Mouse (Mus musculus) ovary, adult 18-20 months (tissue): Measurements from ENCODE around the gene Usp7.

Experiments
- DNase-seq: peaks from one replicate; pipeline ENCODE4 v3.0.0; 2022; ENCODE audit warnings: low spot score, mixed read lengths

The Usp7 gene

GRCm38 (mm10) chr16:8791949-8792557 lies at the start of gene Usp7:
Gene Usp7, minus strand, starts transcription at chr16:8792308.
- no peak for DNase-seq

GRCm38 (mm10) chr16:8840557-8840956 lies 48.4 kb upstream of the Usp7 start:
- DNase-seq, result no peak

DNA sequence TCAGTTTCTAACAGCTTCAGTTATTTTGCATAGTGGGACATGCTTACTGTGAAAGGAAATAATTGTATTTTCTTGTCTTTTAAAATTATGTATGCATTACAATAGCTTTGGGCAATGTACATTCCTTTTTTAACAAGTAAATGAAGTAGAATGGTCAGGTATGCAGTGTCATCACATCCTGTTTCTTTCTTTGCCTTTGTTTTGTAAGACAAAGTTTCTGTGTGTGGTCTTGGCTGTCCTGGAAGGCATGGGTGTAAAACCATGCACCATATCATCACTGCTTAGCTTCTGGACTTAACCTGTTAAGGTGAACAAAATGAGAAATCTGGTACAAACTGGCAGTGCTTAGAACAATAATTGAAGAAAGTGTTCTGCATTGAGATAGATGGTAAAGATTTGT lies 46.8 kb upstream of the Usp7 start:
- DNase-seq, result no peak

GRCm38 (mm10) chr16:8837595-8837994 lies 45.5 kb upstream of the Usp7 start:
- DNase-seq, result no peak

DNA sequence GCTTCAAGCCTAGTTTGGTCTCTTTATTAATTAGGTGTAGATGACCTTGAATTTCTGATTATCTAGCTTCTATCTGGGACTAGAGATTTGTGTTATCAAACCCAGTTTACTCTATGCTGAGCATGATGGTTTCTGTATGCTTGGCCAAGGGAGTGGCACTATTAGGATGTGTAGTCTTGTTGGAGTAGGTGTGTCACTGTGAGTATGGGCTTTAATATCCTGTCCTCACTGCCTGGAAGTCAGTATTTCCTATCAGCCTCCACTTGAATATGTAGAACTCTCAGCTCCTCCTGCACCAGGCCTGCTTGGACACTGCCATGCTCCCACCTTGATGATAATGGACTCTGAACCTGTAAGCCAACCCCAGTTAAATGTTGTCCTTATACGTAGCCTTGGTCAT lies 44.8 kb upstream of the Usp7 start:
- DNase-seq, result no peak

GRCm38 (mm10) chr16:8831241-8831640 lies 39.1 kb upstream of the Usp7 start:
- DNase-seq, result no peak

DNA sequence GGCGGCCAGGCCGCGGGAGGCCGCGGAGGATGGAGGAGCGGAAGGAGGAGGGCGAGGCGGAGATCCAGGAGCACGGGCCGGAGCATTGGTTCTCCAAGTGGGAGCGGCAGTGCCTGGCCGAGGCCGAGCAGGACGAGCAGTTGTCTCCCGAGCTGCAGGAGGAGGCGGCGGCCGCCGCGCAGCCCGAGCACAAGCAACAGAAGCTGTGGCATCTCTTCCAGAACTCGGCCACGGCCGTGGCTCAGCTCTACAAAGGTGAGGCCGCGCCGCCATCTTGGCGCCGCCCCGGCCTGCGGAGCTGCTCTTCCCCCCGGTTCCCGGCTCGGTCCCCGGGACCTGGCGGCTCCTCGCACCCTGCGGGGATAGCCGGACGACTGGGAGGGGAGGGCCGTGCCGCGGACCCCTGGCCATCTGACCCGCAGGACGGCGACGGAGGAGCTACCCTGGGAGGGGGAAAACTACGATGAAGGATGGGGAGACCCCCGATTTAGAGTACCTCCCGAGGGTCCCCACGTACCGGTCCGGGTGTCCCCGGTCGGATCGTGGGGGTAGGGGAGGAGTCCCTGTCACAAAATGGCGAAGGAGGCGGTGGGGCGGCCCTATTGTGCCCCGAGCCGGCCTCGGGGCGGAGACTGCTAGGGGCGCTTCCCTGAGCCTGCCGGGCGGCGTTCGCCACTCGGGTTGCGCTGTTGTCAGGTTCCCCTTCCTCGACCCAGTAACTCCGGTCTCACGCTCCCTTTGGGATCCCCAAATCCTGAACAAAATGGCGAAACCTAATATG lies 38.5 kb upstream of the Usp7 start:
- DNase-seq, result peak; percentile 62

GRCm38 (mm10) chr16:8829564-8830359 lies 37.7 kb upstream of the Usp7 start, which contains the start of gene 1810013L24Rik:
Gene 1810013L24Rik, plus strand, starts transcription at chr16:8830100.
- peak; percentile 99 for DNase-seq

DNA sequence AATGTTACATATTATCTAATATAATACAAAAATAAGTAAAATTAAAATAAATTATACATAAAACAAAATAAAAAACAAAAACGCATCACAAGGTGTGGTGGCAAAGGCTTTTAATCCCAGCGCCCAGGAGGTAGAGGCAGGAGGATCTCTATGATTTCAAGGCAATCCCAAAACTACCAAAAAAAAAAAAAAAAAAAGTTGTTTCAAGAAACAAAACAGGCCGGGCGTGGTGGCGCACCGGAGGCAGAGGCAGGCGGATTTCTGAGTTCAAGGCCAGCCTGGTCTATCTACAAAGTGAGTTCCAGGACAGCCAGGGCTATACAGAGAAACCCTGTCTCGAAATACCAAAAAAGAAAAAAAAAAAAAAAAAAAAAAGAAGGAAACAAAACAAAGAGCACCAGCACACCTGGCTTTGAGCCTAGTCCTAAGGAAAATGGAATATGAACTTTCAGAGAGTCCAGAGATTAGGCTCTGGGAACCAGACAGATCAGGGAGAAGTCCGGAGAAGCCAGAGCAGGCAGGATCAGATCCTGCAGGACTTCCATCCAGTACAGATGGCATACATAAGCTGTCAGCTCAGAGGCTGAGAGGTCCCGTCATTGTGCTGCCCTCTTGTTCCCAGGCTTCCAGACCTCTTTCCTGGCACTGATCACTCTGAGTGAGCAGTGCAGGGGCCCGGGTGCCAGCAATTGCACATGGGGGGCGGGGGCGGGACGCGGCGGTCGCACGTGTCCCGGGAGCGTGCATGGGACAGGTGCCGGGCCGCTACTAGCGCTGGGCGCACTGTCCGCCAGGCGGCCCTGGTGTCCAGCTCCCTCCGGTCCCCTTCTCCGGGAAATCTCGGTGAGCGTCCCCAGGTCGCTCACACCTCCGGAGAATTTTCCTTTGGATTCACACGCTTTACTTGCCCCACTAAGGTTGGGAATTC lies 36.8 kb upstream of the Usp7 start:
- DNase-seq, result no peak

GRCm38 (mm10) chr16:8827366-8827765 lies 35.3 kb upstream of the Usp7 start:
- DNase-seq, result no peak

DNA sequence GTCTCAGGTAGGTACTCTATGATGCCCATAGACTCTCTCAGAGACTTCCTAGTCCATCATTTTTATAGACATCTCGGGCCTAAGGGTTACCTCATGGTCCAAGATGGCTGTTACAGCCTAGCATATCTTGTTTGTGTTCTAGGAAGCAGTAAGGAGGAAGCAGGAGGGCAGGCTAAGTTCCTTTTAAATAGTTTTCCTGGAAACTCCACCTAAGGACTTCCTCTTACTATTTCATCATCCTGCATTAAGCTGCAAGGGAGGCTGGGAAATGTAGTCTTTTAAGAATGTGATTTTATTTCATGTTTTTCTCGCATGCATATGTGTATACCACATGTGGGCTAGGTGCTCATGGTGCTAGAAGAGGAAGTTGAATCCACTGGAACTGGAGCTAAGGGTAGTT lies 31.6 kb upstream of the Usp7 start:
- DNase-seq, result no peak

DNA sequence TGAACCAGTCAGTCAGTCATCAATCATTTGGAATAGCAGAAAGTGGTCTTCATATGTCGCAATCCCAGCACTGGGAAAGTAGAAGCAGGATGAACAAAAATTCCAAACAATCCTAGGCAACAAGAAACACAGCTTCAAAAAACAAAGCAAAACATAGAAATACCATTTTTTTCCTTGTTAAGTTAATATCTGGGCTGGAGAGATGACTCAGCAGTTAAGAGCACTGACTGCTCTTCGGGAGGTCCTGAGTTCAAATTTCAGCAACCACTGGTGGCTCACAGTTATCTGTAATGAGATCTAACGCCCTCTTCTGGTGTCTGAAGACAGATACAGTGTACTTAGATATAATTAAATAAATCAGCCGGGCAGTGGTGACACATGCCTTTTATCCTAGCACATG lies 30.5 kb upstream of the Usp7 start:
- no peak for DNase-seq

GRCm38 (mm10) chr16:8821429-8821828 lies 29.3 kb upstream of the Usp7 start:
- DNase-seq, result no peak

- DNase-seq, result no peak
Measured at GRCm38 (mm10) chr16:8817872-8818271, 25.8 kb upstream of the Usp7 start.

DNA sequence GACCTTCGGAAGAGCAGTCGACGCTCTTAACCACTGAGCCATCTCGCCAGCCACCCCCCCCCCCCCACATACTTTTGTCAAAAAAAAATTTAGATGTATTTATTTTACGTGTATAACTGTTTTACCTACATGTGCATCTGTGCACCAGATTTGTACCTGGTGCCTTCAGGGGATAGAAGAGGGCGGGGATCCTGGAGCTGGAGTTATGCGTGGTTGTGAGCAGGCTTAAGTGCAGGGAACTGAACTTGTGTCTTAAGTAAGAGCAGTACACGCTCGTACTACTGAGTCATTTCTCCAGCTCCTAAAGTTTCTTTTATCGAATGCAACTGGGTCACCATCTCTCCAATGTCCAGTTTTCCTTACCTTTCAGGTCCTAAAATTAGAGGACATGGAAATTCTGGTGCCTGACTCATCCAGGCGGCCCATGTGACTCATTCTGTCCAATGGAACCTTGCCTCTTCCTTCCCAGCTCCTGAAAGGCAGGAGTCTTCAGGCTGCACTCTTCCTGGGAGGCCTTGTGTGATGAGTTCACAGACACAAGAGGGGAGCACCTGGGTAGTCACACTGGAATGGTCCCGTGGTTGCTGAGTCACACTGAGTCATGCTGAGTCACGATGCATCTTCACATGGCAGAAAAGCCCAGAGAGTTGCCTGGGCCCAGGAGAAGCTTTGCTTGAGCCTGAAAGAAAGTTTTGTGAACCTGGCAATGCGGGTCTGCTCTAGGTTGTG lies 18.5 kb upstream of the Usp7 start:
- no peak for DNase-seq

DNA sequence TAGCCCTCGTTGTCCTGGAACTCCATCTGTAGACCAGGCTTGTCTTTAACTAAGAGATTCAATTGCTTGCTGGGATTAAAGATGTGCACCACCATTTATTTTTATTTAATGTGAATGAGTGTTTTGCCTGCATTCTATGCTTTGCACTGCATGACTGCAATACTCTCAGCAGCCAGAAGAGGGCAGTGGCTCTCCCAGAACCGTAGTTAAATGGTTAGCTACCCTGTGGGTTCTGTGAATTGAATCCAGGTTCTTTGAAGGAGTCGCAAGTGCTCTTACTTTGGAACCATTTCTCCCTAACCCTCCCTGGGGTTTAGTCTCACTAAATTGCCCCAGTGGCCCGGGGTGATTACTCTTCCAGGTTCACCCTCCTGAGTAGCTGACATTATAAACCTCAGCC lies 14.6 kb upstream of the Usp7 start:
- DNase-seq, result no peak

- DNase-seq, result no peak
Measured at GRCm38 (mm10) chr16:8795906-8796305, 3.8 kb upstream of the Usp7 start.

DNA sequence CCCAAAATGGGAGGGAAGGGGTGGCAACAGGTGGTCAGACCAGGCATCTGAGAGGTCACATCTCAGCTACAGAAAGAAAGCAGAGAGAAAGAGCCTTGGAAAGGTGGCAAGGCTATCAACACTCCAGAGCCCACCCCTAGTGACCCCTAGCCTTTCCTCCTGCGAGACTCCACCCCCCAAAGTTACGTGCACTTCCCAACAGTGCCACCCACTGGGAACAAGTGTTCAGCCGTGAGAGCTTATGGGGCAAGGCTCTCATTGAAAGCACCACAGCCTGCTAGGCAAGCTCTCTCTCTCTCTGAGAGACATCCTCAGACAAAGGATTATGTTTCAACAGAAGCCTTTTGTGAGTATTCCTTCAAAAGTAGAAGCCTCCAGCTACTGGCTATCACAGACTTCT lies 2.8 kb upstream of the Usp7 start:
- no peak for DNase-seq

DNA sequence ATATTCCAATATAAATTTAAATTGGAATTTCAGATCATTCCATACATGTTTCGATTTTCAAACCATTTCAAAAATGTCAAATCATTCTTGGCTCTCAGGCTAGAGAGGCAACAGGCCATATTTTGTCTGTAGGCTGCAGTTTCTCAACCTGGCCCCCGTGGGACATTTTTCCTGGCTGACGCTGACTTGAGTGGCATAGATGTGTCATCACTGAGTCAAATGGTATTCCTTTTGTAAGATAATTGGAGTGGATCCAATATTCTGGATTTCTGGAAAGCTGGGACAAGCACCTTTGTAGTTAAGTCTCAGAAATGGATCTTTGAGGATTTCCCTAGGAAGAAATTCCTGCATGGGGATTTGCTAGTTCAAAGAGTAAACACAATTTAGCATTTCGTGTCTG lies 1.2 kb downstream of the Usp7 start:
- DNase-seq, result no peak

DNA sequence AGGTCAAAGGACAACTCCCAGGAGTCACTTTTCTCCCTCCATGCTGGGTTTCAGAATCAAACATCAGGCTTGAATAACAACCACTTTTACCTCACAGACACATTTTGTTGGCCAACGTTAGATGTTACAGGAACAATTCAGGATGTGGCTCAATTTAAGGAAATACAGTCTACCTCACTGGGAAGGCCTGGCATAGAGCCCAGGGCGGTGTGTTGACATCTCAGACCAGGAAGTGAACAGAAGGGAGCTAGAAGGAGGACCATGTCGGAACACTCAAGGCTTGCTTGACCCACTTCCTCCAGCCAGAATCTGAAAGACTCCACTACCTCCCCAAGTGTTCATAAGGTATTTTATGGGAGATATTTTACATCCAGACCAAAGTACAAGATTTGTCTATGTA lies 7.4 kb downstream of the Usp7 start:
- no peak for DNase-seq
